ENCODE assay signal across 15 mouse cellular contexts in the genomic region with DNA sequence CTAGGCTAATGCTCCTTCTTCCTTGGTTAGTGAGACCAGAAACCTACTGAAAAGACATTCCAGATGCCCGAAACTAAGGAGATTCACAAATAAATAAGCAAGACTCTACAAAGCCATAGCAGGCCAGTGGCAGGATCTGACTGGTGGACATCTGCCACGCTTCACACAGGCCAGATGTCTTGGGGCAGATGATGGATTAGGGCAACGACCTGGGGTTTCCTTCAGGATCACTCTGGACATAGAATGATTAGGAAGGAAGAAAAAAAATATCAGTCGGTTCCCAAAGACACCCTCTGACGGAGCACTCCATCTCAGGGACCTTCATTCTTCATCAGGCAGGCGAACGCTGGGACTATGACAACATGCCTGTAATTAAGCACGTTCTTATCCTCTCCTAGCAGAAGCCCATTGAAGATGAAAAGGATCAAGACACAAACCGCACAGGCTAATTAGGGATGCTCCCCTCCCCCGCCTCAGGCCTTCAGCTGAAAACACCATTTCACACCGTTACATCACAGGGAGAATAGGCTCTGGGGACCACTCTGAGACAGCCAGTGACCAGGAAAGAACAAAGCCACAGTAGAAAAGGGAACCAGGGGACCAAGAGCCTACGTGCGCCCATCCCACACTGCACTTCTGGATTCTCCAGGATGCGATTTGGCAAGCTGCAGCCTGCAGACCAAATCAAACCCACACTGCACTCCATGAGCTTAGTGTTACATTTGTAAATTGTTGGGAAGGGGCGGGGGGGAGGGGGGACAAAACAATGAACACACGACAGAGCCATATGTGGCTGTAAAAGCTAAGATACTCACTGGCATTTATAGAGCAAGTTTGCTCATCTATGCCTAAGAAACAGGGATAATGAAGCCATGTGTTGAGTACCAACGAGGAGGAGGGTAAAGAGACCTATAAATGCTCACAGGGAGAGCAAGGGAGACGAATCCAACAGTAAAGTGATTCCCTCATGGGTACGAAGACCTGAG.
DNase-seq lines count a peak whose midpoint lies in the region; ATAC-seq and TF ChIP-seq lines count a peak whose summit lies in the region.
"Had no signal": no experiment of that assay in that cellular context is flagged by ENCODE, and none has a peak within 500 bp of the region (broad histone marks: within the 10 kb centered on the region; RNA-seq: fewer than 3 reads in every experiment).

No protein-coding gene starts in this region.

- WGBS in embryonic facial prominence, embryonic 14.5 days = 43% methylated on average over 19 of the region's 19 CpGs
- WGBS in hindbrain, embryonic 12.5 days = 22% methylated on average over 19 of the region's 19 CpGs
- 23% methylated on average over 19 of the region's 19 CpGs for WGBS in midbrain, embryonic 15.5 days
- WGBS in kidney, embryonic 15.5 days = 49% methylated on average over 19 of the region's 19 CpGs

- H3K9ac ChIP-seq in embryonic facial prominence, embryonic 14.5 days (ENCODE audit: low read depth, low read length) = no peak overlapping the region
- H3K9ac ChIP-seq in hindbrain, embryonic 12.5 days = no peak overlapping the region
- H3K9ac ChIP-seq in midbrain, embryonic 15.5 days = no peak overlapping the region
- H3K9ac ChIP-seq in kidney, embryonic 15.5 days = no peak overlapping the region
- H3K9ac ChIP-seq: liver, embryonic 13.5 days; stomach, embryonic 15.5 days had no signal

- peaks cover 22% of the 10 kb centered on the region for H3K4me1 ChIP-seq in embryonic facial prominence, embryonic 14.5 days (ENCODE audit: control insufficient read depth, insufficient read depth, low read length)
- peaks cover 19% of the 10 kb centered on the region for H3K4me1 ChIP-seq in hindbrain, embryonic 12.5 days
- peaks cover 18% of the 10 kb centered on the region for H3K4me1 ChIP-seq in midbrain, embryonic 15.5 days
- H3K4me1 ChIP-seq in kidney, embryonic 15.5 days = peaks cover 24% of the 10 kb centered on the region
- H3K4me1 ChIP-seq: liver, embryonic 13.5 days; stomach, embryonic 15.5 days had no signal

- no peak for TF ChIP-seq CTCF in brain, embryonic 14.5 days (IDR thresholded peaks at IDR 0.05; ENCODE audit: borderline replicate concordance, extremely low read depth, insufficient read depth, insufficient read length)

- no peak overlapping the region for H3K4me3 ChIP-seq in embryonic facial prominence, embryonic 14.5 days (ENCODE audit: low read depth, low read length)
- H3K4me3 ChIP-seq in hindbrain, embryonic 12.5 days = no peak overlapping the region
- H3K4me3 ChIP-seq in midbrain, embryonic 15.5 days = no peak overlapping the region
- H3K4me3 ChIP-seq in kidney, embryonic 15.5 days (replicated peaks) = no peak overlapping the region
- H3K4me3 ChIP-seq: liver, embryonic 13.5 days; stomach, embryonic 15.5 days had no signal

- 0 out of 2 replicates have a peak, but pooled peaks have one; percentile 34 for ATAC-seq in embryonic facial prominence, embryonic 14.5 days (ENCODE audit: low read depth)
- ATAC-seq in hindbrain, embryonic 12.5 days (ENCODE audit: low FRiP score) = peak; percentile 83
- peak; percentile 63 for ATAC-seq in midbrain, embryonic 15.5 days (replicated peaks)
- ATAC-seq in kidney, embryonic 15.5 days (replicated peaks; ENCODE audit: low FRiP score) = no peak

- H3K36me3 ChIP-seq in embryonic facial prominence, embryonic 14.5 days (ENCODE audit: control insufficient read depth, insufficient read depth, low read length) = no peaks in the 10 kb centered on the region
- H3K36me3 ChIP-seq in hindbrain, embryonic 12.5 days = no peaks in the 10 kb centered on the region
- H3K36me3 ChIP-seq in midbrain, embryonic 15.5 days (replicated peaks) = no peaks in the 10 kb centered on the region
- no peaks in the 10 kb centered on the region for H3K36me3 ChIP-seq in kidney, embryonic 15.5 days
- H3K36me3 ChIP-seq: liver, embryonic 13.5 days; stomach, embryonic 15.5 days had no signal

- no peak overlapping the region for H3K27ac ChIP-seq in embryonic facial prominence, embryonic 14.5 days (replicated peaks; ENCODE audit: low read depth, low read length)
- peak overlapping the region; percentile 81 for H3K27ac ChIP-seq in hindbrain, embryonic 12.5 days
- peak overlapping the region; percentile 53 for H3K27ac ChIP-seq in midbrain, embryonic 15.5 days
- no peak overlapping the region for H3K27ac ChIP-seq in kidney, embryonic 15.5 days
- H3K27ac ChIP-seq: liver, embryonic 13.5 days; stomach, embryonic 15.5 days had no signal

- H3K4me2 ChIP-seq in embryonic facial prominence, embryonic 14.5 days (ENCODE audit: low read depth, low read length) = no peak overlapping the region
- 0 out of 2 replicates have a peak overlapping the region, but pooled peaks have one; percentile 8 for H3K4me2 ChIP-seq in hindbrain, embryonic 12.5 days (replicated peaks)
- no peak overlapping the region for H3K4me2 ChIP-seq in midbrain, embryonic 15.5 days
- no peak overlapping the region for H3K4me2 ChIP-seq in kidney, embryonic 15.5 days
- H3K4me2 ChIP-seq: liver, embryonic 13.5 days; stomach, embryonic 15.5 days had no signal

- no peaks in the 10 kb centered on the region for H3K27me3 ChIP-seq in embryonic facial prominence, embryonic 14.5 days (replicated peaks; ENCODE audit: control insufficient read depth, insufficient read depth, low read length)
- H3K27me3 ChIP-seq in hindbrain, embryonic 12.5 days = no peaks in the 10 kb centered on the region
- H3K27me3 ChIP-seq in midbrain, embryonic 15.5 days (replicated peaks) = no peaks in the 10 kb centered on the region
- H3K27me3 ChIP-seq in kidney, embryonic 15.5 days = no peaks in the 10 kb centered on the region
- H3K27me3 ChIP-seq: liver, embryonic 13.5 days; stomach, embryonic 15.5 days had no signal

- no peak for TF ChIP-seq POLR2A in brain, embryonic 14.5 days (IDR thresholded peaks at IDR 0.05; ENCODE audit: borderline replicate concordance, extremely low read depth, insufficient read depth, insufficient read length, poor library complexity, severe bottlenecking)

- no peaks in the 10 kb centered on the region for H3K9me3 ChIP-seq in embryonic facial prominence, embryonic 14.5 days (ENCODE audit: control insufficient read depth, low read length)
- H3K9me3 ChIP-seq in hindbrain, embryonic 12.5 days (replicated peaks) = no peaks in the 10 kb centered on the region
- no peaks in the 10 kb centered on the region for H3K9me3 ChIP-seq in midbrain, embryonic 15.5 days
- no peaks in the 10 kb centered on the region for H3K9me3 ChIP-seq in kidney, embryonic 15.5 days (replicated peaks)
- H3K9me3 ChIP-seq: liver, embryonic 13.5 days; stomach, embryonic 15.5 days had no signal

- peak; percentile 91 for DNase-seq in brain, embryonic 14.5 days (ENCODE audit: low read depth)
- DNase-seq in embryonic facial prominence, embryonic 14.5 days (ENCODE audit: low spot score) = peak; percentile 50
- DNase-seq in thymus, postnatal 25 days = no peak
- DNase-seq in right cerebral cortex, adult 2 months (ENCODE audit: low spot score in 2 of 2) = no peak
- DNase-seq in layer of hippocampus, postnatal 14 days (ENCODE audit: low spot score in 2 of 2) = no peak
- DNase-seq: cerebellum, adult 9-11 months; gastrocnemius, postnatal 25 days; kidney, adult 18-20 months; layer of hippocampus, postnatal 36 days; liver, embryonic 13.5 days; right cerebral cortex, postnatal 14 days had no signal

Comparison
In these comparisons a context has a peak if more than half of its experiments do, and no peak if none do; other contexts are left out.
1. DNase-seq: peak in brain, embryonic 14.5 days (single experiment) and embryonic facial prominence, embryonic 14.5 days (single experiment); none in thymus, postnatal 25 days (single experiment), right cerebral cortex, adult 2 months (0 of 2) and layer of hippocampus, postnatal 14 days (0 of 2).
2. H3K27ac ChIP-seq: peak in hindbrain, embryonic 12.5 days (single experiment) and midbrain, embryonic 15.5 days (single experiment); none in embryonic facial prominence, embryonic 14.5 days (single experiment) and kidney, embryonic 15.5 days (single experiment).